Mouse (Mus musculus) adrenal gland, adult 8-10 months (tissue): ENCODE results near the gene Mak. TPM values are rescaled to one million over a fixed set of nuclear protein-coding genes. Genes with fewer than 3 reads are reported as not detected.
"Not testable (repeated sequence)": the region's sequence is repeated elsewhere in the genome, so short reads cannot be mapped to it uniquely, and the experiment has no call there.

Experiments used
- DNase-seq: peaks from one replicate; pipeline ENCODE4 v3.0.0; 2022
- total RNA-seq, 4 experiments: library from RNA; stranded (reverse); gene quantifications; 2 replicates each; pipeline ENCODE4 v1.2.4; 2022

The Mak gene
- total RNA-seq, 4 experiments from 2014 or later, result 0.09 to 0.22 TPM; not detected in 2

GRCm38 (mm10) chr13:40998537-40998936 is 81.0 kb downstream of the Mak start:
- not testable (repeated sequence) for DNase-seq

GRCm38 (mm10) chr13:40994487-40995263 is 84.8 kb downstream of the Mak start:
- DNase-seq, result no peak

- no peak for DNase-seq
These were observed 91.1 kb downstream of the Mak start for GRCm38 (mm10) chr13:40988418-40988817.

- DNase-seq, result not testable (repeated sequence)
These were observed 91.8 kb downstream of the Mak start for GRCm38 (mm10) chr13:40987608-40988303.

GRCm38 (mm10) chr13:40986081-40986480 is 93.4 kb downstream of the Mak start:
- DNase-seq, result no peak

GRCm38 (mm10) chr13:40982759-40983158 is 96.7 kb downstream of the Mak start:
- DNase-seq, result no peak

- DNase-seq, result no peak
These were observed 100.2 kb downstream of the Mak start for GRCm38 (mm10) chr13:40979321-40979720.

- DNase-seq, result no peak
These were observed 100.9 kb downstream of the Mak start for GRCm38 (mm10) chr13:40978652-40979051.

- peak; percentile 21 for DNase-seq
These were observed 101.9 kb downstream of the Mak start for GRCm38 (mm10) chr13:40977609-40978008.

Other genes starting within 250 kb of the Mak start
- 1 to 10 TPM; 4.8 to 9.1 (median 7.1) TPM for gene Gcnt2, start 220.0 kb downstream of the Mak start, total RNA-seq
- 10 to 100 TPM; 55.7 to 64.6 (median 57.4) TPM for gene Pak1ip1, start 78.7 kb downstream of the Mak start, total RNA-seq
- 100 to 1,000 TPM; 108 to 169 (median 133) TPM for gene Tmem14c, start 63.4 kb downstream of the Mak start, total RNA-seq
- not detected for gene Gcm2, start 31.3 kb upstream of the Mak start, total RNA-seq
- not detected for gene Sycp2l, start 34.6 kb upstream of the Mak start, total RNA-seq
- under 1 TPM; 0.49 to 0.78 (median 0.52) TPM for gene Elovl2, start 140.7 kb upstream of the Mak start, total RNA-seq
- gene Smim13, start 170.1 kb upstream of the Mak start, total RNA-seq, result 10 to 100 TPM in 3 of 4 experiments, 1 to 10 TPM in 1; 10.0 to 12.2 (median 10.4) TPM
- gene Gm17364, start 194.3 kb upstream of the Mak start, total RNA-seq, result not detected